Mouse (Mus musculus) kidney, embryonic 15.5 days (tissue): Measurements from ENCODE around the gene Zfp386. TPM values are rescaled to one million over a fixed set of nuclear protein-coding genes. Genes with fewer than 3 reads are reported as not detected.

ENCODE experiments used
- ATAC-seq: fragments of 200-750 bp; cut with Nextera tagmentation; replicated peaks from 2 replicates; pipeline ENCODE4 v1.8.0; 2017; ENCODE audit warnings: moderate TSS enrichment; ENCODE audit not compliant: low FRiP score
- H3K27ac ChIP-seq: fragments of 300-500 bp; sonication (generic); 2 replicates; pipeline ENCODE4 v1.5.1; 2015; ENCODE audit warnings: mild to moderate bottlenecking, inconsistent platforms
- H3K27me3 ChIP-seq: fragments of 300-500 bp; sonication (generic); 2 replicates; pipeline ENCODE4 v1.6.1; 2015; ENCODE audit warnings: inconsistent platforms
- H3K36me3 ChIP-seq: fragments of 300-500 bp; sonication (generic); 2 replicates; pipeline ENCODE4 v1.6.1; 2015; ENCODE audit warnings: inconsistent platforms
- H3K4me1 ChIP-seq: fragments of 300-500 bp; sonication (generic); 2 replicates; pipeline ENCODE4 v1.6.1; 2015; ENCODE audit warnings: inconsistent platforms
- H3K4me2 ChIP-seq: fragments of 300-500 bp; sonication (generic); 2 replicates; pipeline ENCODE4 v1.6.1; 2015; ENCODE audit warnings: moderate library complexity, mild to moderate bottlenecking, inconsistent platforms
- H3K4me3 ChIP-seq: fragments of 300-500 bp; sonication (generic); replicated peaks from 2 replicates; pipeline ENCODE4 v1.5.1; 2015; ENCODE audit warnings: mild to moderate bottlenecking, inconsistent platforms
- H3K9ac ChIP-seq: fragments of 300-500 bp; sonication (generic); 2 replicates; pipeline ENCODE4 v1.6.1; 2015; ENCODE audit warnings: mild to moderate bottlenecking, inconsistent platforms
- H3K9me3 ChIP-seq: fragments of 300-500 bp; sonication (generic); replicated peaks from 2 replicates; pipeline ENCODE4 v1.6.1; 2016; ENCODE audit warnings: inconsistent platforms
- WGBS: fragments of 180-500 bp; shearing (Covaris S2); methylation state at CpG from one replicate; pipeline ENCODE4 v1.1.7; 2015; ENCODE audit warnings: mixed read lengths; 5-methylcytosine and 5-hydroxymethylcytosine counted together
- polyA plus RNA-seq: library from polyadenylated mRNA; unstranded; fragments of >200 nt; fragmentation: Nextera tagmentation; extraction: Ambion mirVana; gene quantifications from 2 replicates; pipeline ENCODE4 v1.2.1, GENCODE M21; 2015

Zfp386 gene
- polyA plus RNA-seq, 1 experiment from 2014 or later: 48.8 TPM

GRCm38 (mm10) chr12:116096361-116096904 lies 48.9 kb downstream of the Zfp386 start:
- no peak overlapping the region for H3K9ac ChIP-seq
- no peaks in the 10 kb centered on the region for H3K36me3 ChIP-seq
- H3K27me3 ChIP-seq: no peaks in the 10 kb centered on the region
- 76% methylated on average over 3 of the region's 3 CpGs for WGBS
- no peak overlapping the region for H3K4me2 ChIP-seq
- H3K4me1 ChIP-seq: no peaks in the 10 kb centered on the region
- H3K4me3 ChIP-seq: no peak overlapping the region
- no peak overlapping the region for H3K27ac ChIP-seq
- no peak for ATAC-seq
- H3K9me3 ChIP-seq: no peaks in the 10 kb centered on the region

GRCm38 (mm10) chr12:116097166-116097565 lies 49.6 kb downstream of the Zfp386 start:
- Histone ChIP-seq H3K27ac (no peak overlapping the region), H3K36me3 (no peaks in the 10 kb centered on the region), H3K9me3 (no peaks in the 10 kb centered on the region), H3K27me3 (no peaks in the 10 kb centered on the region), H3K4me2 (no peak overlapping the region), H3K4me1 (no peaks in the 10 kb centered on the region), H3K4me3 (no peak overlapping the region), H3K9ac (no peak overlapping the region)
- ATAC-seq: no peak
- WGBS: 88% methylated on average over 8 of the region's 8 CpGs

- 92% methylated on average over 2 of the region's 2 CpGs for WGBS
- ATAC-seq: no peak
- no peak overlapping the region for H3K4me2 ChIP-seq
- H3K27me3 ChIP-seq: no peaks in the 10 kb centered on the region
- H3K27ac ChIP-seq: no peak overlapping the region
- H3K9me3 ChIP-seq: no peaks in the 10 kb centered on the region
- no peaks in the 10 kb centered on the region for H3K4me1 ChIP-seq
- no peak overlapping the region for H3K4me3 ChIP-seq
- H3K36me3 ChIP-seq: no peaks in the 10 kb centered on the region
- no peak overlapping the region for H3K9ac ChIP-seq
Observed at GRCm38 (mm10) chr12:116101945-116102344, 54.4 kb downstream of the Zfp386 start.

DNA sequence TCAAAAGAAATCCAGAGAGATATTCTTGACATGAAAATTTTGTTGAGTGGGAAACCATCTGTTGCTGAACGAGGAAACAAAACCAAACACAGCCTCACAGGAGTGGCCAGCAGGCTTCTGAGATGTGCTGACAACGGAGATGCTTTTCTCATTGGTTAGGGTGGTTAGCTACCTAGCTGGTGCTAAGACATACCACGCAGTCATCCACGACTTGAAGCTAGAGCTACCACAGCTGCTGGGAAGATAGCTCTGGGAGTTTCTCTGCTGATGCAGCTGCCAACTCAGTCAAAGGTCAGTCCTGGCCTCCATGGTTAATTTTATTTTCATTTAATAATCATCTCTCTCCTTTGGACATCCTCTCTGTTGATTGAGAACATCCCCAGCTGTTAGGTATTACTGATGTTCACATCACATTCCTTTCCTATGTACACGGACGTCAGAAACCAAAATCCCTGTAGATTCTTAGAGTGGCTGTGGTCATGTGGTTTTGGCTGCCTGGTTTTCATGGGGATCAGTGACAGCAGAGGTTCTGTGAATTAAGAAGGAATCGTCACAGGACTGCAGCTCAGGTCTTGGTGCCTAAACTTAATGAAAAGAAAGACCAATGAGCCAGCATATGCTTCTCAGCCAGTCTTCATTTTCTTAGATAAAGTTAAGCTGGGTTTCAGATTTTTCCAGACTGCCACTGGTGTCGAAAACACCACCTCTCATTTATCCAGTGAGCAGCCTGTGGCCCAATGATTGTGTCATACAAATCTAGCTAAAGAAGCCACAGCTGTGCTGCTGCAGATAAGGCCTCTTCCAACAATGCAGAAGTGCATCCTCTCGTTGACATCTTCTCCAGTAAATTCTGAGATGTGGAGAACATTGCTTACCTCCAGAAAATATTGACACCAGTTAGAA lies 62.2 kb downstream of the Zfp386 start:
- Histone ChIP-seq H3K27ac (no peak overlapping the region), H3K36me3 (no peaks in the 10 kb centered on the region), H3K4me2 (no peak overlapping the region), H3K4me3 (no peak overlapping the region), H3K9me3 (no peaks in the 10 kb centered on the region), H3K27me3 (no peaks in the 10 kb centered on the region), H3K4me1 (no peaks in the 10 kb centered on the region), H3K9ac (no peak overlapping the region)
- WGBS: 81% methylated on average over 9 of the region's 9 CpGs
- ATAC-seq: no peak

DNA sequence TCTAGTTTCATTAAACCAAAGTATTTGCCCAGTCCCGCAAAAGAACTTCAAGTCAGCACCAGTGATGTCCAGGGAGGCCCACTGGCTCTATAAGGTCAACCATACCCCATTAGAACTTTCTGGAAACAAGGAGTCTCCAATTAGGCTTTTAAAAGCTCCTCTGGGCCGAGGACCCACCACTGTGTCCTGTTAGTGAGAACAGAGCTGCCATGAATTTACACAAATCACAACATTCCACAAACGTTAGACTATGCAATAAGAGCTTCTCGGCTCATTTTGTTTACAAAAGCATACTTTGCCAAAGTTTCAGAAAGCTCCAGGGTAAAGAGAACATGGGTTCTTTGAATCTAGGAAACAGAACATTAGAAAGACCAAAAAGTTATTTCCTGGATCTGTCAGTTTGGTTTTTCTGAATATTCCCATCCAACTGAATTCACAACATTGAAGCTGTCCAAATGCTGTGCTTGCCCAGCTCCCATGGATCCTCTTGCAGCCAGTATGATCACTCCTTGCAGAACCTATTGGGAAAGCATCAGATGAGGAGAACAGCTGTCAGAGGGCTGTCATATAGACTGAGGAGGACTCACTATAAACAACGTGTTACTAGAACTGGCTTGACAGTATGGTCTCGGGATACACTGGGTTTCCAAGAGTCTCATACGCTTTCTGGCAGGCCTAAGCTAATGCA lies 63.6 kb downstream of the Zfp386 start:
- WGBS: 79% methylated on average over 7 of the region's 7 CpGs
- ATAC-seq: no peak
- Histone ChIP-seq H3K27me3 (no peaks in the 10 kb centered on the region), H3K9me3 (no peaks in the 10 kb centered on the region), H3K4me1 (no peaks in the 10 kb centered on the region), H3K4me2 (no peak overlapping the region), H3K36me3 (no peaks in the 10 kb centered on the region), H3K9ac (no peak overlapping the region), H3K4me3 (no peak overlapping the region), H3K27ac (no peak overlapping the region)

Other genes with a start within 250 kb of the Zfp386 start
- 0.86 and 1.2 TPM in 2 replicates for gene Vipr2, start 30.0 kb downstream of the Zfp386 start, polyA plus RNA-seq
- gene Wdr60, start 215.3 kb downstream of the Zfp386 start, polyA plus RNA-seq: 19.6 and 20.2 TPM in 2 replicates
- gene Gm11027, start 227.7 kb downstream of the Zfp386 start, polyA plus RNA-seq: not detected in 2 replicates
- gene Esyt2, start 233.5 kb downstream of the Zfp386 start, polyA plus RNA-seq: 17.8 and 18.7 TPM in 2 replicates